In genomic region chr10:86473637-86474154, GRCm38 (mm10) we compare ENCODE assay signal across 9 mouse cellular contexts. TPM values are rescaled to one million over a fixed set of nuclear protein-coding genes. Genes with fewer than 3 reads are reported as not detected.
DNase-seq lines count a peak whose midpoint lies in the region; ATAC-seq and TF ChIP-seq lines count a peak whose summit lies in the region.
"Had no signal": no experiment of that assay in that cellular context is flagged by ENCODE, and none has a peak within 500 bp of the region (broad histone marks: within the 10 kb centered on the region; RNA-seq: fewer than 3 reads in every experiment).

No protein-coding gene starts in this region.

- H3K4me3 ChIP-seq in heart, postnatal 0 days (ENCODE audit: low read depth, low read length) = no peak overlapping the region
- H3K4me3 ChIP-seq in MEL (ENCODE audit: control insufficient read depth in 1 of 2, insufficient read depth in 1 of 2, low read depth in 2 of 2, low read length in 2 of 2) = no peak overlapping the region
- H3K4me3 ChIP-seq: liver, embryonic 15.5 days had no signal

- ATAC-seq in heart, postnatal 0 days (ENCODE audit: insufficient read depth, low read depth) = no peak
- peak; percentile 74 for ATAC-seq in common myeloid progenitor, adult 5-6 weeks (replicated peaks; ENCODE audit: low read depth, poor library complexity, severe bottlenecking)

- no peak overlapping the region for H3K9ac ChIP-seq in heart, postnatal 0 days (replicated peaks; ENCODE audit: low read depth, low read length)
- H3K9ac ChIP-seq in MEL (ENCODE audit: control insufficient read depth, low read depth, low read length, poor library complexity, severe bottlenecking) = no peak overlapping the region
- H3K9ac ChIP-seq: liver, embryonic 15.5 days had no signal

- H3K36me3 ChIP-seq in heart, postnatal 0 days (replicated peaks; ENCODE audit: control insufficient read depth, insufficient read depth, low read length) = no peaks in the 10 kb centered on the region
- H3K36me3 ChIP-seq in MEL (ENCODE audit: control insufficient read depth in 1 of 2, insufficient read depth in 2 of 2, low read length in 2 of 2) = no peaks in the 10 kb centered on the region
- H3K36me3 ChIP-seq: liver, embryonic 15.5 days had no signal

- no peak overlapping the region for H3K4me2 ChIP-seq in heart, postnatal 0 days (ENCODE audit: low read depth, low read length)
- H3K4me2 ChIP-seq: liver, embryonic 15.5 days had no signal

- H3K27ac ChIP-seq in heart, postnatal 0 days (ENCODE audit: low read depth) = no peak overlapping the region
- H3K27ac ChIP-seq in MEL (ENCODE audit: control insufficient read depth, low read depth, low read length) = no peak overlapping the region
- H3K27ac ChIP-seq: liver, embryonic 15.5 days had no signal

- no peaks in the 10 kb centered on the region for H3K27me3 ChIP-seq in heart, postnatal 0 days (ENCODE audit: control insufficient read depth, insufficient read depth, low read length)
- no peaks in the 10 kb centered on the region for H3K27me3 ChIP-seq in MEL (ENCODE audit: control insufficient read depth in 1 of 2, insufficient read depth in 2 of 2, low read length in 2 of 2)
- H3K27me3 ChIP-seq: liver, embryonic 15.5 days had no signal

- no peaks in the 10 kb centered on the region for H3K79me2 ChIP-seq in MEL (ENCODE audit: control insufficient read depth, insufficient read depth, low read length, poor library complexity)

- H3K4me1 ChIP-seq in heart, postnatal 0 days (ENCODE audit: control insufficient read depth, insufficient read depth) = no peaks in the 10 kb centered on the region
- no peaks in the 10 kb centered on the region for H3K4me1 ChIP-seq in MEL (ENCODE audit: control insufficient read depth in 1 of 2, insufficient read depth in 2 of 2, low read length in 2 of 2)
- H3K4me1 ChIP-seq: liver, embryonic 15.5 days had no signal

- no peak for TF ChIP-seq EP300 in heart, postnatal 0 days (IDR thresholded peaks at IDR 0.05; ENCODE audit: low read depth)
- TF ChIP-seq EP300 in MEL (IDR thresholded peaks at IDR 0.05; ENCODE audit: low read depth in 1 of 2, low read length in 2 of 2) = no peak

- WGBS in heart, postnatal 0 days = 38% methylated on average over 3 of the region's 3 CpGs

- H3K9me3 ChIP-seq in heart, postnatal 0 days (replicated peaks; ENCODE audit: control insufficient read depth, low read length) = no peaks in the 10 kb centered on the region
- H3K9me3 ChIP-seq in MEL (replicated peaks; ENCODE audit: insufficient read depth, low read length) = no peaks in the 10 kb centered on the region
- H3K9me3 ChIP-seq: liver, embryonic 15.5 days had no signal

- peak; percentile 57 for DNase-seq in heart, postnatal 0 days (ENCODE audit: low spot score)
- no peak for DNase-seq in heart, adult 9 months (ENCODE audit: low spot score in 2 of 2)
- peak; percentile 74 for DNase-seq in 3T3-L1 (ENCODE audit: low read depth, low spot score)
- DNase-seq in MEL (ENCODE audit: low read depth, low spot score) = peak; percentile 52
- DNase-seq in kidney, postnatal 36 days = peak; percentile 55 to 72
- DNase-seq in naive thymus-derived CD4-positive, alpha-beta T cell, adult 2 months (ENCODE audit: low read depth) = peak; percentile 65
- DNase-seq in ovary, postnatal 10 days (ENCODE audit: low spot score) = no peak

- no peak for TF ChIP-seq POLR2A in MEL (IDR thresholded peaks at IDR 0.05; ENCODE audit: control insufficient read depth in 1 of 2, insufficient read depth in 1 of 2, low read depth in 1 of 2, low read length in 2 of 2, poor library complexity in 1 of 2)

- TF ChIP-seq CTCF in heart, postnatal 0 days (IDR thresholded peaks at IDR 0.05; ENCODE audit: low read depth) = peak; percentile 90
- peak; percentile 71 to 82 (median 71) for TF ChIP-seq CTCF in MEL (IDR thresholded peaks at IDR 0.05 in 2 of 3, conservative IDR thresholded peaks at IDR 0.05 in 1 of 3; ENCODE audit: control insufficient read depth in 1 of 3, insufficient read depth in 1 of 3, low read depth in 2 of 3, low read length in 3 of 3, poor library complexity in 1 of 3, severe bottlenecking in 1 of 3)

- peak; percentile 50 for TF ChIP-seq RAD21 in MEL (IDR thresholded peaks at IDR 0.05; ENCODE audit: low read depth, low read length)

TF ChIP-seq in MEL, 35 proteins besides CTCF, POLR2A, EP300 and RAD21:
- 0 out of 2 replicates have a peak, but pooled peaks have one; percentile 13 for TF ChIP-seq ZC3H11A (IDR thresholded peaks at IDR 0.05; ENCODE audit: low read depth, low read length)
- peak; percentile 75 for TF ChIP-seq SMC3 (IDR thresholded peaks at IDR 0.05; ENCODE audit: low read depth, low read length)
- no peak for TF ChIP-seq ZNF384 (IDR thresholded peaks at IDR 0.05; ENCODE audit: low read depth, low read length)

RNA-seq across cellular contexts. Expression of gene Syn3, which starts 25.0 kb away (rescaled TPM):
- 0.15 TPM in 1 of 2 replicates, not detected in the other for total RNA-seq in heart, postnatal 0 days (2014; rRNA removed; ENCODE audit: low replicate concordance)
- polyA plus RNA-seq in heart, postnatal 0 days (2015; fragmentation: Nextera tagmentation; extraction: Ambion mirVana) = 0.48 and 0.60 TPM in 2 replicates
- total RNA-seq in MEL (2012; rRNA removed) = not detected in 2 replicates
- under 1 TPM in 1 of 2 experiments, not detected in 1; 0.06 TPM for polyA plus RNA-seq in MEL (2012; ENCODE audit: insufficient read depth in 1 of 2, insufficient read length in 2 of 2, low read depth in 1 of 2, low replicate concordance in 2 of 2, missing spikeins in 1 of 2)
- total RNA-seq in common myeloid progenitor, adult 5-6 weeks (2017) = 0.37 and 1.6 TPM in 2 replicates

Comparison
In these comparisons a context has a peak if more than half of its experiments do, and no peak if none do; other contexts are left out.
1. DNase-seq: peak in heart, postnatal 0 days (single experiment), 3T3-L1 (single experiment), MEL (single experiment), kidney, postnatal 36 days (2 of 2) and naive thymus-derived CD4-positive, alpha-beta T cell, adult 2 months (single experiment); none in heart, adult 9 months (0 of 2) and ovary, postnatal 10 days (single experiment).